Mouse (Mus musculus): ENCODE measurements around the gene Chst10. TPM values are rescaled to one million over a fixed set of nuclear protein-coding genes. Genes with fewer than 3 reads are reported as not detected.

Chst10 gene
- polyA plus RNA-seq, 1 experiment from 2014 or later = 19.7 TPM

GRCm38 (mm10) chr1:38819691-38820090, 78.3 kb downstream of the Chst10 start:
- H3K4me1 ChIP-seq (replicated peaks; ENCODE audit: control insufficient read depth, insufficient read depth, low read length) = no peaks in the 10 kb centered on the region
- no peak for DNase-seq (ENCODE audit: low spot score)
- H3K9me3 ChIP-seq (ENCODE audit: control insufficient read depth, low read length) = no peaks in the 10 kb centered on the region
- H3K4me3 ChIP-seq (ENCODE audit: low read depth, low read length) = no peak overlapping the region
- no peaks in the 10 kb centered on the region for H3K36me3 ChIP-seq (ENCODE audit: control insufficient read depth, insufficient read depth, low read length)
- H3K27ac ChIP-seq (ENCODE audit: low read depth, low read length) = no peak overlapping the region
- H3K4me2 ChIP-seq (ENCODE audit: low read depth, low read length, severe bottlenecking) = no peak overlapping the region
- no peak overlapping the region for H3K9ac ChIP-seq (ENCODE audit: low read length)
- H3K27me3 ChIP-seq (ENCODE audit: control insufficient read depth, insufficient read depth, low read length) = no peaks in the 10 kb centered on the region
- ATAC-seq (replicated peaks; ENCODE audit: low FRiP score) = no peak

- no peak overlapping the region for H3K27ac ChIP-seq (ENCODE audit: low read depth, low read length)
- no peak overlapping the region for H3K4me2 ChIP-seq (ENCODE audit: low read depth, low read length, severe bottlenecking)
- WGBS = 85% methylated on average over 3 of the region's 3 CpGs
- no peaks in the 10 kb centered on the region for H3K36me3 ChIP-seq (ENCODE audit: control insufficient read depth, insufficient read depth, low read length)
- H3K4me1 ChIP-seq (replicated peaks; ENCODE audit: control insufficient read depth, insufficient read depth, low read length) = no peaks in the 10 kb centered on the region
- no peaks in the 10 kb centered on the region for H3K27me3 ChIP-seq (ENCODE audit: control insufficient read depth, insufficient read depth, low read length)
- no peaks in the 10 kb centered on the region for H3K9me3 ChIP-seq (ENCODE audit: control insufficient read depth, low read length)
- ATAC-seq (replicated peaks; ENCODE audit: low FRiP score) (no peak), DNase-seq (ENCODE audit: low spot score) (no peak)
- H3K9ac ChIP-seq (ENCODE audit: low read length) = no peak overlapping the region
- no peak overlapping the region for H3K4me3 ChIP-seq (ENCODE audit: low read depth, low read length)
Measured at GRCm38 (mm10) chr1:38817671-38818070, 80.3 kb downstream of the Chst10 start.

DNA sequence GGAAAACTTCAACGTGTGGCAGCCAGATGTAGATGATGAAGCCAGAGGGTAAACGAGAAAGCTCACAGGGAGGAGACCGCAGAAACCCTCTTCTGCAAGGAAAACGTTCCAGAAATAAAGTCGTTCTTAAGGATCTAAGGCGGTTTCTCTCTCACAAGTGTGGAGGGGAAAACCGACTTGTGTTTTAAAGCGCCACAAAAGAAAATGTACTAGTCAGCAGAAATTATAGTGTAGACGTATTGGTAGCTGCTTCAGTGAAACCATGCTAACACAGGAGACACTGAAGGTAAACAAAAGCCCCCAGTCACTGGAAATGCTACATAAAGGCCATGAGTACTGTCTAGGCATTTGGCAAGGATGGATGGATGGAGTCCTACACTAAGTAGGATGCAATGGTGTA, 80.7 kb downstream of the Chst10 start:
- no peak for ATAC-seq (replicated peaks; ENCODE audit: low FRiP score)
- H3K9ac ChIP-seq (ENCODE audit: low read length) = no peak overlapping the region
- H3K4me2 ChIP-seq (ENCODE audit: low read depth, low read length, severe bottlenecking) = no peak overlapping the region
- no peak for DNase-seq (ENCODE audit: low spot score)
- H3K4me3 ChIP-seq (ENCODE audit: low read depth, low read length) = no peak overlapping the region
- WGBS = 84% methylated on average over 9 of the region's 9 CpGs
- no peaks in the 10 kb centered on the region for H3K27me3 ChIP-seq (ENCODE audit: control insufficient read depth, insufficient read depth, low read length)
- no peaks in the 10 kb centered on the region for H3K36me3 ChIP-seq (ENCODE audit: control insufficient read depth, insufficient read depth, low read length)
- H3K4me1 ChIP-seq (replicated peaks; ENCODE audit: control insufficient read depth, insufficient read depth, low read length) = no peaks in the 10 kb centered on the region
- H3K27ac ChIP-seq (ENCODE audit: low read depth, low read length) = no peak overlapping the region
- H3K9me3 ChIP-seq (ENCODE audit: control insufficient read depth, low read length) = no peaks in the 10 kb centered on the region

- no peak for DNase-seq (ENCODE audit: low spot score)
- no peak for ATAC-seq (replicated peaks; ENCODE audit: low FRiP score)
- WGBS = 82% methylated on average over 4 of the region's 4 CpGs
- H3K4me3 ChIP-seq (ENCODE audit: low read depth, low read length) = no peak overlapping the region
- no peaks in the 10 kb centered on the region for H3K4me1 ChIP-seq (replicated peaks; ENCODE audit: control insufficient read depth, insufficient read depth, low read length)
- no peak overlapping the region for H3K27ac ChIP-seq (ENCODE audit: low read depth, low read length)
- H3K36me3 ChIP-seq (ENCODE audit: control insufficient read depth, insufficient read depth, low read length) = no peaks in the 10 kb centered on the region
- no peaks in the 10 kb centered on the region for H3K9me3 ChIP-seq (ENCODE audit: control insufficient read depth, low read length)
- no peaks in the 10 kb centered on the region for H3K27me3 ChIP-seq (ENCODE audit: control insufficient read depth, insufficient read depth, low read length)
- no peak overlapping the region for H3K4me2 ChIP-seq (ENCODE audit: low read depth, low read length, severe bottlenecking)
- no peak overlapping the region for H3K9ac ChIP-seq (ENCODE audit: low read length)
Measured at GRCm38 (mm10) chr1:38816306-38816705, 81.7 kb downstream of the Chst10 start.

Other genes starting within 250 kb of the Chst10 start
- gene Aff3, start 233.2 kb downstream of the Chst10 start, polyA plus RNA-seq (2014; fragmentation: Nextera tagmentation; extraction: Ambion mirVana) = 20.9 and 22.8 TPM in 2 replicates
- 2.4 and 2.9 TPM in 2 replicates for gene Lonrf2, start 61.5 kb downstream of the Chst10 start, polyA plus RNA-seq (2014; fragmentation: Nextera tagmentation; extraction: Ambion mirVana)
- gene Nms, start 41.0 kb upstream of the Chst10 start, polyA plus RNA-seq (2014; fragmentation: Nextera tagmentation; extraction: Ambion mirVana) = not detected in 2 replicates
- gene Pdcl3, start 87.4 kb upstream of the Chst10 start, polyA plus RNA-seq (2014; fragmentation: Nextera tagmentation; extraction: Ambion mirVana) = 152 and 157 TPM in 2 replicates